Mouse (Mus musculus): ENCODE measurements around the gene Acyp1. TPM values are rescaled to one million over a fixed set of nuclear protein-coding genes. Genes with fewer than 3 reads are reported as not detected.
"Not testable (repeated sequence)": the region's sequence is repeated elsewhere in the genome, so short reads cannot be mapped to it uniquely, and the experiment has no call there.

Gene Acyp1
- polyA plus RNA-seq, 1 experiment from 2014 or later, result 50.3 TPM

- H3K36me3 ChIP-seq (ENCODE audit: control insufficient read depth, insufficient read depth), result no peaks in the 10 kb centered on the region
- H3K9me3 ChIP-seq (ENCODE audit: control insufficient read depth), result no peaks in the 10 kb centered on the region
- 68% methylated on average over 2 of the region's 5 CpGs for WGBS
- no peak overlapping the region for H3K4me3 ChIP-seq (ENCODE audit: low read depth, low read length)
- no peak overlapping the region for H3K4me2 ChIP-seq (replicated peaks; ENCODE audit: low read depth)
- ATAC-seq, result no peak
- no peaks in the 10 kb centered on the region for H3K4me1 ChIP-seq (replicated peaks; ENCODE audit: control insufficient read depth, insufficient read depth, low read length)
- peaks cover 11% of the 10 kb centered on the region for H3K27me3 ChIP-seq (replicated peaks; ENCODE audit: control insufficient read depth, insufficient read depth, low read length)
- peak; percentile 71 for TF ChIP-seq CTCF (IDR thresholded peaks at IDR 0.05; ENCODE audit: low read depth)
- H3K9ac ChIP-seq (ENCODE audit: low read depth, low read length), result no peak overlapping the region
- no peak overlapping the region for H3K27ac ChIP-seq (ENCODE audit: low read depth, low read length)
These were observed 1.3 kb downstream of the Acyp1 start for GRCm38 (mm10) chr12:85286941-85287340.

DNA sequence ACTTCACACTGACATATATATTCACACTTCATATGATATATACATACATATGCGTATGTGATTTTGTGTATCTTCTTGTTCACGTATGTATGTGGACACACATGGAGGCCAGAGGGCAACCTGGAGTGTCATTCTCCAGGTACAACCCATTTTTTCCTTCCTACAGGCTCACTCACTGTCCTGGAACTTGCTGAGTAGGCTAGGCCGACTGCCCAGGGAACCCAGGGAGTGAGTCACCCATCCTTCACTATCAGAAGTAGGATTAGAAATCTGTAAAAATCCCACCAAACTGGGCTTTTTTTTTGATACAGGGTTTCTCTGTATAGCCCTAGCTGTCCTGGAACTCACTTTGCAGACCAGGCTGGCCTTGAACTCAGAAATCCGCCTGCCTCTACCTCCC, 3.2 kb downstream of the Acyp1 start:
- no peak overlapping the region for H3K27ac ChIP-seq (ENCODE audit: low read depth, low read length)
- H3K9ac ChIP-seq (ENCODE audit: low read depth, low read length), result no peak overlapping the region
- no peaks in the 10 kb centered on the region for H3K36me3 ChIP-seq (ENCODE audit: control insufficient read depth, insufficient read depth)
- no peaks in the 10 kb centered on the region for H3K9me3 ChIP-seq (ENCODE audit: control insufficient read depth)
- H3K4me2 ChIP-seq (replicated peaks; ENCODE audit: low read depth), result no peak overlapping the region
- peaks cover 11% of the 10 kb centered on the region for H3K27me3 ChIP-seq (replicated peaks; ENCODE audit: control insufficient read depth, insufficient read depth, low read length)
- H3K4me3 ChIP-seq (ENCODE audit: low read depth, low read length), result no peak overlapping the region
- 86% methylated on average over 4 of the region's 4 CpGs for WGBS
- no peaks in the 10 kb centered on the region for H3K4me1 ChIP-seq (replicated peaks; ENCODE audit: control insufficient read depth, insufficient read depth, low read length)
- TF ChIP-seq CTCF (IDR thresholded peaks at IDR 0.05; ENCODE audit: low read depth), result no peak
- no peak for ATAC-seq

GRCm38 (mm10) chr12:85284331-85284730, 3.9 kb downstream of the Acyp1 start:
- 70% methylated on average over 8 of the region's 8 CpGs for WGBS
- Histone ChIP-seq H3K27ac (ENCODE audit: low read depth, low read length) (no peak overlapping the region), H3K27me3 (replicated peaks; ENCODE audit: control insufficient read depth, insufficient read depth, low read length) (peaks cover 4% of the 10 kb centered on the region; the same call in 1 of the 2 replicates), H3K36me3 (ENCODE audit: control insufficient read depth, insufficient read depth) (no peaks in the 10 kb centered on the region), H3K4me3 (ENCODE audit: low read depth, low read length) (no peak overlapping the region), H3K4me2 (replicated peaks; ENCODE audit: low read depth) (no peak overlapping the region), H3K9ac (ENCODE audit: low read depth, low read length) (no peak overlapping the region), H3K9me3 (ENCODE audit: control insufficient read depth) (no peaks in the 10 kb centered on the region), H3K4me1 (replicated peaks; ENCODE audit: control insufficient read depth, insufficient read depth, low read length) (no peaks in the 10 kb centered on the region)
- no peak for ATAC-seq
- TF ChIP-seq CTCF (IDR thresholded peaks at IDR 0.05; ENCODE audit: low read depth), result no peak

DNA sequence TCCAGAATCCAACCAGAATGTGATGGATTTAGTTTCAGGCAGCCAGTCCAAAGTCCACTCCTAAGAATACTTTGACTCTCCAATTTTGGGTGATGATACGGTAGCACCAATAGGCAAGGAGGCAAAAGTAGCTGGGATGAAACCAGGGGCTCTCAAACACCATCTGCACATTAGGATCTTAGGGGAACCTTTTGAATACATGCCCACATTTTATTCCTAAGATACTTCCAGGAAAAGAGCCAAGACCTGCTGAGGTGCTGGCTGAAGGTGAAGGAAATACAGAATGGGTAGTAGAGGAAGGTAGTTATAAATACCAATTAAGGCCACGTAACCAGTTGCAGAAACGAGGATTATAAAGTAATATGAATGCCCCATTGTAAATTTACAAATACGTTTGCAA, 6.5 kb downstream of the Acyp1 start:
- H3K36me3 ChIP-seq (ENCODE audit: control insufficient read depth, insufficient read depth); H3K9ac ChIP-seq (ENCODE audit: low read depth, low read length); H3K27me3 ChIP-seq (replicated peaks; ENCODE audit: control insufficient read depth, insufficient read depth, low read length); H3K27ac ChIP-seq (ENCODE audit: low read depth, low read length); H3K9me3 ChIP-seq (ENCODE audit: control insufficient read depth); H3K4me3 ChIP-seq (ENCODE audit: low read depth, low read length); ATAC-seq; H3K4me1 ChIP-seq (replicated peaks; ENCODE audit: control insufficient read depth, insufficient read depth, low read length); H3K4me2 ChIP-seq (replicated peaks; ENCODE audit: low read depth): not testable (repeated sequence)
- WGBS, result 91% methylated on average over 1 of the region's 4 CpGs

GRCm38 (mm10) chr12:85280845-85281651, 7.2 kb downstream of the Acyp1 start:
- H3K4me3 ChIP-seq (ENCODE audit: low read depth, low read length), result peak overlapping the region; percentile 74

GRCm38 (mm10) chr12:85280105-85280844, 8.0 kb downstream of the Acyp1 start:
- H3K4me1 ChIP-seq (replicated peaks; ENCODE audit: control insufficient read depth, insufficient read depth, low read length), result no peaks in the 10 kb centered on the region
- peak overlapping the region; percentile 91 for H3K4me2 ChIP-seq (replicated peaks; ENCODE audit: low read depth)
- under 1% methylated on average over 31 of the region's 31 CpGs for WGBS
- no peak for TF ChIP-seq CTCF (IDR thresholded peaks at IDR 0.05; ENCODE audit: low read depth)
- H3K9ac ChIP-seq (ENCODE audit: low read depth, low read length), result peak overlapping the region; percentile 76
- peak overlapping the region; percentile 9; the same call in 1 of the 2 replicates for H3K27ac ChIP-seq (ENCODE audit: low read depth, low read length)
- H3K27me3 ChIP-seq (replicated peaks; ENCODE audit: control insufficient read depth, insufficient read depth, low read length), result no peaks in the 10 kb centered on the region
- H3K36me3 ChIP-seq (ENCODE audit: control insufficient read depth, insufficient read depth), result no peaks in the 10 kb centered on the region
- H3K4me3 ChIP-seq (ENCODE audit: low read depth, low read length), result peak overlapping the region; percentile 74
- H3K9me3 ChIP-seq (ENCODE audit: control insufficient read depth), result no peaks in the 10 kb centered on the region
- peak; percentile 95 for ATAC-seq

More at GRCm38 (mm10) chr12:85280845-85281651, 7.2 kb downstream of the Acyp1 start:
- H3K27ac ChIP-seq (ENCODE audit: low read depth, low read length), result no peak overlapping the region
- H3K9me3 ChIP-seq (ENCODE audit: control insufficient read depth), result no peaks in the 10 kb centered on the region
- WGBS, result 60% methylated on average over 12 of the region's 12 CpGs
- H3K4me2 ChIP-seq (replicated peaks; ENCODE audit: low read depth), result peak overlapping the region; percentile 91
- H3K4me1 ChIP-seq (replicated peaks; ENCODE audit: control insufficient read depth, insufficient read depth, low read length), result no peaks in the 10 kb centered on the region
- H3K9ac ChIP-seq (ENCODE audit: low read depth, low read length), result no peak overlapping the region
- no peak for ATAC-seq
- H3K27me3 ChIP-seq (replicated peaks; ENCODE audit: control insufficient read depth, insufficient read depth, low read length), result no peaks in the 10 kb centered on the region
- TF ChIP-seq CTCF (IDR thresholded peaks at IDR 0.05; ENCODE audit: low read depth), result no peak
- no peaks in the 10 kb centered on the region for H3K36me3 ChIP-seq (ENCODE audit: control insufficient read depth, insufficient read depth)
